Mouse (Mus musculus): ENCODE results near the gene Rassf3. TPM values are rescaled to one million over a fixed set of nuclear protein-coding genes. Genes with fewer than 3 reads are reported as not detected.

The Rassf3 gene
- total and polyA plus RNA-seq, 3 experiments: 4.0 to 9.0 (median 7.3) TPM

DNA sequence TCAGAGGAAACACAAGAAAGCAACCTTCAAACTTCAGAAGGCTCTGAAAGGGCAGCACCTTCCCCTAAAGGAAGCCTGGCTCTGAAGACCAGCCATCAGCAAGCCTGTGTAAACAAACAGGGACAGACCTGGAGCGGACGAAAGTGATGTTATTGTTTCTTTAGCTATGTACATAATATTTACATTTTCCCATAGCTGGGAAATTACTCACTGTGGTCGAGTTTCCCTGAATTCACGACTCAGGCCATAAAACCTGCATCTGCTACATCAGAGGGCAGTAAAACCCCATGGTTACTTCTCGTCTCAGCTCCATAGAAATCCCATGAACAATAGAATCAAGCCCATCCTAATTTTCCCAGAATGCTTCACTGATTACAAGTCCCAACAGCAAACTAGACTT is 11.1 kb downstream of the Rassf3 start:
- no peak overlapping the region for H3K9ac ChIP-seq (ENCODE audit: insufficient read depth, low read depth)
- peaks cover 12 to 56% of the 10 kb centered on the region in 2 experiments for H3K4me1 ChIP-seq (ENCODE audit: control insufficient read depth in 1 of 2, insufficient read depth in 2 of 2)
- no peak overlapping the region for H3K27ac ChIP-seq (ENCODE audit: insufficient read depth, low read depth)
- TF ChIP-seq JUN (IDR thresholded peaks at IDR 0.05; ENCODE audit: insufficient read depth, low read depth, low read length) (no peak), ZNF384 (IDR thresholded peaks at IDR 0.05; ENCODE audit: low read depth, low read length) (no peak), CHD2 (IDR thresholded peaks at IDR 0.05; ENCODE audit: low read length) (no peak), MAZ (IDR thresholded peaks at IDR 0.05; ENCODE audit: low read depth, low read length) (no peak), MAX (IDR thresholded peaks at IDR 0.05; ENCODE audit: low read length) (no peak), USF1 (IDR thresholded peaks at IDR 0.05; ENCODE audit: low read depth, low read length) (no peak), EP300 (IDR thresholded peaks at IDR 0.05; ENCODE audit: low read length) (no peak), BHLHE40 (IDR thresholded peaks at IDR 0.05; ENCODE audit: low read depth, low read length) (no peak), MEF2A (IDR thresholded peaks at IDR 0.05; ENCODE audit: borderline replicate concordance, low read depth, low read length) (no peak), SIN3A (IDR thresholded peaks at IDR 0.05; ENCODE audit: low read length) (no peak), IRF4 (IDR thresholded peaks at IDR 0.05; ENCODE audit: low read depth, low read length) (no peak), RCOR1 (conservative IDR thresholded peaks at IDR 0.05; ENCODE audit: low read depth, low read length) (no peak), ZKSCAN1 (IDR thresholded peaks at IDR 0.05; ENCODE audit: borderline replicate concordance, low read depth, low read length) (no peak)
- H3K4me2 ChIP-seq (ENCODE audit: insufficient read depth, low read depth, poor library complexity, severe bottlenecking): no peak overlapping the region
- no peak overlapping the region for H3K4me3 ChIP-seq (replicated peaks in 1 of 3; ENCODE audit: low read depth in 2 of 3, low read length in 2 of 3, poor library complexity in 1 of 3)
- dilution Hi-C loops (cut with MboI; ENCODE audit: extremely low pct_ligation_motif_present, extremely low pct_unique_long_range_greater_than_20kb, low sequenced_read_pairs) (no loop called here), in situ Hi-C loops (cut with MboI; ENCODE audit: low pct_ligation_motif_present, low pct_unique_long_range_greater_than_20kb, low sequenced_read_pairs) (no loop called here)
- no peaks in the 10 kb centered on the region; the same call in none of the 2 replicates for H3K79me2 ChIP-seq (replicated peaks; ENCODE audit: control insufficient read depth, extremely low read depth, insufficient read depth, poor library complexity, severe bottlenecking)
- H3K9me3 ChIP-seq (replicated peaks; ENCODE audit: low read length): no peaks in the 10 kb centered on the region
- DNase-seq (ENCODE audit: extremely low read depth): no peak
- H3K27me3 ChIP-seq (replicated peaks): no peaks in the 10 kb centered on the region
- H3K36me3 ChIP-seq (replicated peaks in 1 of 2; ENCODE audit: control insufficient read depth in 1 of 2, insufficient read depth in 1 of 2, low read length in 1 of 2): peaks cover 8 to 19% of the 10 kb centered on the region in 2 experiments

DNA sequence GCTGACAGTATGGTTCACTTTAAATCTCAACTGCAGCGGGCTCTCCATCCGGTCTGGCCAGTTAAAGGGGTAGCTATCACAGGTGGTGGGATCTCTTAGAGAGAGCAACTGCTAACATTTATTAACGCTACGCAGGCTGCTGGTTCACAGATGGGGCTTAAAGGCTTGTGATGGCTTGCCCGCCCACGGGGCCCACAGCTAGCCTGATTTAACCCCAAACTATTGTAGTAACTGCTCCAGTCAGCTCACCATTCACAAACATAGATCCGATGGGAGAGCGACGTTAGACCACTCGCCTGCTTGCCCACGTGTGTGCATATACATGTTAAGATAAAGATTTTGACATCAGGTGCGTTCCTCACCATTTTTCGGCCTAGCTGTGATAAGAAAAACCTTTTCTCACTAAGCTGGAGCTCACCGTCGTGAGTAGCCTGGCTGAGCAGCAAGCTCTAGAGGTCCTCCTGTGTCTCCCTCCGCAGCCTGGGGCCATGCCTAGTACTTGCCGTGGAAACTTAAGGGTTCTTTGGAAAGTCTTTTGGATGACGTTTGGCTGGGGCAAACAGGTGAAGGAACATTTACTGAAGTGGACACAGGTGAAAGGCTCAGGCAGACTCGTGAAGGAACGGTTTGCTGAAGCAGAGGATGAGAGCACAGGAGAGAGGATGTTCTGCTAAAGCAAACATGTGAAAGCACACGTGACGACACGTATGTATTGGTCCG is 13.8 kb downstream of the Rassf3 start:
- Histone ChIP-seq H3K36me3 (replicated peaks in 1 of 2; ENCODE audit: control insufficient read depth in 1 of 2, insufficient read depth in 1 of 2, low read length in 1 of 2) (peaks cover 8 to 19% of the 10 kb centered on the region in 2 experiments), H3K27ac (ENCODE audit: insufficient read depth, low read depth) (no peak overlapping the region), H3K27me3 (replicated peaks) (no peaks in the 10 kb centered on the region), H3K4me2 (ENCODE audit: insufficient read depth, low read depth, poor library complexity, severe bottlenecking) (no peak overlapping the region), H3K4me1 (ENCODE audit: control insufficient read depth in 1 of 2, insufficient read depth in 2 of 2) (peaks cover 16 to 47% of the 10 kb centered on the region in 2 experiments), H3K4me3 (replicated peaks in 1 of 3; ENCODE audit: low read depth in 2 of 3, low read length in 2 of 3, poor library complexity in 1 of 3) (no peak overlapping the region), H3K9ac (ENCODE audit: insufficient read depth, low read depth) (no peak overlapping the region), H3K9me3 (replicated peaks; ENCODE audit: low read length) (no peaks in the 10 kb centered on the region), H3K79me2 (replicated peaks; ENCODE audit: control insufficient read depth, extremely low read depth, insufficient read depth, poor library complexity, severe bottlenecking) (peaks cover 6% of the 10 kb centered on the region)
- no peak for TF ChIP-seq ZNF384 (IDR thresholded peaks at IDR 0.05; ENCODE audit: low read depth, low read length)
- TF ChIP-seq NRF1 (IDR thresholded peaks at IDR 0.05; ENCODE audit: low read depth, low read length): no peak
- no peak for TF ChIP-seq TBP (conservative IDR thresholded peaks at IDR 0.05; ENCODE audit: low read depth, low read length)
- TF ChIP-seq USF2 (conservative IDR thresholded peaks at IDR 0.05; ENCODE audit: low read depth, low read length): no peak
- no peak for TF ChIP-seq JUN (IDR thresholded peaks at IDR 0.05; ENCODE audit: insufficient read depth, low read depth, low read length)
- no peak for TF ChIP-seq SIN3A (IDR thresholded peaks at IDR 0.05; ENCODE audit: low read length)
- no peak for TF ChIP-seq NELFE (IDR thresholded peaks at IDR 0.05; ENCODE audit: low read depth, low read length)
- TF ChIP-seq ZKSCAN1 (IDR thresholded peaks at IDR 0.05; ENCODE audit: borderline replicate concordance, low read depth, low read length): no peak
- no peak for TF ChIP-seq SMC3 (IDR thresholded peaks at IDR 0.05; ENCODE audit: low read depth, low read length)
- no peak for TF ChIP-seq CTCF (conservative IDR thresholded peaks at IDR 0.05 in 1 of 2, IDR thresholded peaks at IDR 0.05 in 1 of 2; ENCODE audit: low read depth in 2 of 2, low read length in 2 of 2)
- no peak for TF ChIP-seq MEF2A (IDR thresholded peaks at IDR 0.05; ENCODE audit: borderline replicate concordance, low read depth, low read length)
- TF ChIP-seq POLR2A (IDR thresholded peaks at IDR 0.05; ENCODE audit: low read depth, low read length): no peak
- no peak for TF ChIP-seq JUND (conservative IDR thresholded peaks at IDR 0.05; ENCODE audit: low read depth, low read length)
- TF ChIP-seq IRF4 (IDR thresholded peaks at IDR 0.05; ENCODE audit: low read depth, low read length): no peak
- no peak for TF ChIP-seq ELF1 (IDR thresholded peaks at IDR 0.05; ENCODE audit: low read depth, low read length)
- no peak for TF ChIP-seq HCFC1 (IDR thresholded peaks at IDR 0.05; ENCODE audit: low read depth, low read length)
- TF ChIP-seq TCF12 (IDR thresholded peaks at IDR 0.05; ENCODE audit: low read depth, low read length): no peak
- TF ChIP-seq PAX5 (IDR thresholded peaks at IDR 0.05; ENCODE audit: low read length): no peak
- TF ChIP-seq POLR2AphosphoS2 (IDR thresholded peaks at IDR 0.05; ENCODE audit: low read depth, low read length): no peak
- TF ChIP-seq CHD1 (IDR thresholded peaks at IDR 0.05; ENCODE audit: low read depth, low read length): no peak
- dilution Hi-C loops (cut with MboI; ENCODE audit: extremely low pct_ligation_motif_present, extremely low pct_unique_long_range_greater_than_20kb, low sequenced_read_pairs) (no loop called here), in situ Hi-C loops (cut with MboI; ENCODE audit: low pct_ligation_motif_present, low pct_unique_long_range_greater_than_20kb, low sequenced_read_pairs) (no loop called here)
- no peak for DNase-seq (ENCODE audit: extremely low read depth)

Measured in CH12.LX (cell line).